Mouse (Mus musculus) neural tube, embryonic 13.5 days (tissue): ENCODE results near the gene Cdca7. TPM values are rescaled to one million over a fixed set of nuclear protein-coding genes. Genes with fewer than 3 reads are reported as not detected.

Experiments used
- ATAC-seq: fragments of 200-750 bp; cut with Nextera tagmentation; 2 replicates; pipeline ENCODE4 v1.8.0; 2017; ENCODE audit warnings: low read depth, mild to moderate bottlenecking, moderate TSS enrichment, moderate library complexity
- H3K27ac ChIP-seq: fragments of 300-500 bp; sonication (generic); replicated peaks from 2 replicates; pipeline ENCODE4 v1.5.1; 2015; ENCODE audit warnings: moderate library complexity, mild to moderate bottlenecking, inconsistent platforms
- H3K27me3 ChIP-seq: fragments of 300-500 bp; sonication (generic); 2 replicates; pipeline ENCODE4 v1.6.1; 2015; ENCODE audit warnings: mild to moderate bottlenecking, inconsistent platforms
- H3K36me3 ChIP-seq: fragments of 300-500 bp; sonication (generic); 2 replicates; pipeline ENCODE4 v1.6.1; 2015; ENCODE audit warnings: mild to moderate bottlenecking, inconsistent platforms
- H3K4me1 ChIP-seq: fragments of 300-500 bp; sonication (generic); replicated peaks from 2 replicates; pipeline ENCODE4 v1.6.1; 2015; ENCODE audit warnings: inconsistent platforms
- H3K4me2 ChIP-seq: fragments of 300-500 bp; sonication (generic); 2 replicates; pipeline ENCODE4 v1.6.1; 2015; ENCODE audit warnings: inconsistent platforms, mild to moderate bottlenecking, moderate library complexity
- H3K4me3 ChIP-seq: fragments of 300-500 bp; sonication (generic); 2 replicates; pipeline ENCODE4 v1.5.1; 2015; ENCODE audit warnings: mild to moderate bottlenecking, inconsistent platforms
- H3K9ac ChIP-seq: fragments of 300-500 bp; sonication (generic); 2 replicates; pipeline ENCODE4 v1.6.1; 2015; ENCODE audit warnings: moderate library complexity, mild to moderate bottlenecking, inconsistent platforms
- H3K9me3 ChIP-seq: fragments of 300-500 bp; sonication (generic); 2 replicates; pipeline ENCODE4 v1.6.1; 2016; ENCODE audit warnings: inconsistent platforms
- WGBS: fragments of 180-500 bp; shearing (Covaris S2); methylation state at CpG from one replicate; pipeline ENCODE4 v1.1.7; 2015; 5-methylcytosine and 5-hydroxymethylcytosine counted together
- polyA plus RNA-seq: library from polyadenylated mRNA; unstranded; fragments of >200 nt; fragmentation: Nextera tagmentation; extraction: Ambion mirVana; gene quantifications from 2 replicates; pipeline ENCODE4 v1.2.1, GENCODE M21; 2015

Gene Cdca7
- polyA plus RNA-seq, 1 experiment from 2014 or later = 24.6 TPM

GRCm38 (mm10) chr2:72529026-72529357 lies 53.0 kb downstream of the Cdca7 start:
- peaks cover 15% of the 10 kb centered on the region for H3K4me1 ChIP-seq
- H3K9me3 ChIP-seq = no peaks in the 10 kb centered on the region
- ATAC-seq = no peak
- no peaks in the 10 kb centered on the region for H3K36me3 ChIP-seq
- peaks cover 16% of the 10 kb centered on the region for H3K27me3 ChIP-seq
- H3K4me2 ChIP-seq = peak overlapping the region; percentile 54
- H3K4me3 ChIP-seq = peak overlapping the region; percentile 22
- WGBS = 26% methylated on average over 10 of the region's 10 CpGs
- H3K27ac ChIP-seq = peak overlapping the region; percentile 65
- H3K9ac ChIP-seq = peak overlapping the region; percentile 51; the same call in 1 of the 2 replicates

- ATAC-seq = peak; percentile 43; the same call in 1 of the 2 replicates
- no peaks in the 10 kb centered on the region for H3K36me3 ChIP-seq
- WGBS = 21% methylated on average over 25 of the region's 25 CpGs
- H3K4me3 ChIP-seq = peak overlapping the region; percentile 22
- H3K9ac ChIP-seq = peak overlapping the region; percentile 51
- H3K4me2 ChIP-seq = peak overlapping the region; percentile 54
- peaks cover 13% of the 10 kb centered on the region for H3K4me1 ChIP-seq
- peak overlapping the region; percentile 65 for H3K27ac ChIP-seq
- H3K9me3 ChIP-seq = no peaks in the 10 kb centered on the region
- H3K27me3 ChIP-seq = peaks cover 13% of the 10 kb centered on the region
Measured at GRCm38 (mm10) chr2:72529358-72530319, 53.7 kb downstream of the Cdca7 start.

DNA sequence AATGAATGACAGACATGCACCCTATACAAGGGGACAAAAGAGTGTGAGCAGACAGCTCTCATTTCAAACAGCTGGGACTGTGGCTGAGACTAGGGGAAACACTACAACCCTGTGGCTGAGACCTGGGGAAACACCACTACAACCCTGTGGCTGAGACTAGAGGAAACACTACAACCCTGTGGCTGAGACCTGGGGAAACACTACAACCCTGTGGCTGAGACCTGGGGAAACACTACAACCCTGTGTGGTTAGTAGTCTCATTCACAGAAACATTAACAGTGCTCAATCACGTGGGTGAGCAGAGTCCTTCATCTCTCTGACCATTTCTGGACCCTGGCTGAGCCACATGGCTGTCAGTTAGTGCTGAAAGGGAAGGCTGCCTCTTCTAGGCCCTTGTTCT lies 59.9 kb downstream of the Cdca7 start:
- Histone ChIP-seq H3K9ac (no peak overlapping the region), H3K27me3 (0 out of 2 replicates have a peak, but pooled peaks cover 5% of the 10 kb centered on the region), H3K36me3 (no peaks in the 10 kb centered on the region), H3K27ac (no peak overlapping the region), H3K9me3 (no peaks in the 10 kb centered on the region), H3K4me2 (no peak overlapping the region), H3K4me1 (no peaks in the 10 kb centered on the region), H3K4me3 (no peak overlapping the region)
- ATAC-seq = no peak
- WGBS = 38% methylated on average over 1 of the region's 1 CpGs

Other genes with a start within 250 kb of the Cdca7 start
- gene Map3k20, start 190.5 kb upstream of the Cdca7 start, polyA plus RNA-seq = 4.7 and 5.7 TPM in 2 replicates